Mouse (Mus musculus) midbrain, embryonic 16.5 days (tissue): ENCODE data around the gene Cntn5. TPM values are rescaled to one million over a fixed set of nuclear protein-coding genes. Genes with fewer than 3 reads are reported as not detected.

Experiments used
- ATAC-seq: fragments of 200-750 bp; cut with Nextera tagmentation; 2 replicates; pipeline ENCODE4 v1.8.0; 2017; ENCODE audit warnings: moderate TSS enrichment
- H3K27ac ChIP-seq: fragments of 300-500 bp; sonication (generic); 2 replicates; pipeline ENCODE4 v1.5.1; 2014; ENCODE audit warnings: mild to moderate bottlenecking, low read length, mixed read lengths
- H3K27me3 ChIP-seq: fragments of 300-500 bp; sonication (generic); 2 replicates; pipeline ENCODE4 v1.6.1; 2014; ENCODE audit warnings: low read depth, low read length, mixed read lengths; ENCODE audit not compliant: control insufficient read depth, insufficient read depth
- H3K36me3 ChIP-seq: fragments of 300-500 bp; sonication (generic); 2 replicates; pipeline ENCODE4 v1.6.1; 2014; ENCODE audit warnings: mild to moderate bottlenecking, low read length, moderate library complexity, mixed read lengths; ENCODE audit not compliant: control insufficient read depth, insufficient read depth
- H3K4me1 ChIP-seq: fragments of 300-500 bp; sonication (generic); 2 replicates; pipeline ENCODE4 v1.6.1; 2014; ENCODE audit warnings: mild to moderate bottlenecking, low read length, mixed read lengths; ENCODE audit not compliant: control insufficient read depth, insufficient read depth
- H3K4me2 ChIP-seq: fragments of 300-500 bp; sonication (generic); 2 replicates; pipeline ENCODE4 v1.6.1; 2014; ENCODE audit warnings: mild to moderate bottlenecking, low read length, mixed read lengths
- H3K4me3 ChIP-seq: fragments of 300-500 bp; sonication (generic); 2 replicates; pipeline ENCODE4 v1.5.1; 2014; ENCODE audit warnings: low read depth, mild to moderate bottlenecking, low read length, moderate library complexity, mixed read lengths
- H3K9ac ChIP-seq: fragments of 300-500 bp; sonication (generic); 2 replicates; pipeline ENCODE4 v1.6.1; 2014; ENCODE audit warnings: low read depth, low read length, mixed read lengths
- H3K9me3 ChIP-seq: fragments of 300-500 bp; sonication (generic); replicated peaks from 2 replicates; pipeline ENCODE4 v1.6.1; 2014; ENCODE audit warnings: mild to moderate bottlenecking, low read length, mixed read lengths; ENCODE audit not compliant: control insufficient read depth, poor library complexity, severe bottlenecking
- WGBS: fragments of 180-500 bp; shearing (Covaris S2); extraction: QIAGEN DNeasy Blood & Tissue Kit; methylation state at CpG from one replicate; pipeline ENCODE4 v1.1.7; 2014; 5-methylcytosine and 5-hydroxymethylcytosine counted together
- polyA plus RNA-seq: library from polyadenylated mRNA; unstranded; fragments of >200 nt; fragmentation: Nextera tagmentation; extraction: Ambion mirVana; gene quantifications from 2 replicates; pipeline ENCODE4 v1.2.1, GENCODE M21; 2015

Cntn5 gene
- polyA plus RNA-seq, 1 experiment from 2014 or later, result 25.4 TPM

- H3K27ac ChIP-seq, result no peak overlapping the region
- H3K4me3 ChIP-seq, result no peak overlapping the region
- H3K27me3 ChIP-seq, result no peaks in the 10 kb centered on the region
- no peaks in the 10 kb centered on the region for H3K4me1 ChIP-seq
- no peaks in the 10 kb centered on the region for H3K36me3 ChIP-seq
- ATAC-seq, result peak; percentile 64; the same call in 1 of the 2 replicates
- no peaks in the 10 kb centered on the region for H3K9me3 ChIP-seq
- H3K9ac ChIP-seq, result no peak overlapping the region
- no peak overlapping the region for H3K4me2 ChIP-seq
Observed at GRCm38 (mm10) chr9:9707766-9708165, 1196.8 kb downstream of the Cntn5 start.

GRCm38 (mm10) chr9:9705180-9705579 lies 1199.4 kb downstream of the Cntn5 start:
- 86% methylated on average over 1 of the region's 1 CpGs for WGBS
- Histone ChIP-seq H3K27ac (no peak overlapping the region), H3K9me3 (no peaks in the 10 kb centered on the region), H3K9ac (no peak overlapping the region), H3K4me2 (no peak overlapping the region), H3K36me3 (no peaks in the 10 kb centered on the region), H3K4me1 (no peaks in the 10 kb centered on the region), H3K4me3 (no peak overlapping the region), H3K27me3 (no peaks in the 10 kb centered on the region)
- ATAC-seq, result no peak

- H3K4me1 ChIP-seq, result no peaks in the 10 kb centered on the region
- no peak overlapping the region for H3K4me3 ChIP-seq
- H3K36me3 ChIP-seq, result no peaks in the 10 kb centered on the region
- H3K4me2 ChIP-seq, result no peak overlapping the region
- H3K9ac ChIP-seq, result no peak overlapping the region
- H3K9me3 ChIP-seq, result no peaks in the 10 kb centered on the region
- no peaks in the 10 kb centered on the region for H3K27me3 ChIP-seq
- 59% methylated on average over 3 of the region's 3 CpGs for WGBS
- no peak overlapping the region for H3K27ac ChIP-seq
- ATAC-seq, result no peak
Observed at GRCm38 (mm10) chr9:9696636-9697035, 1207.9 kb downstream of the Cntn5 start.

- H3K9ac ChIP-seq, result no peak overlapping the region
- no peaks in the 10 kb centered on the region for H3K36me3 ChIP-seq
Observed at GRCm38 (mm10) chr9:9682348-9682884, 1222.2 kb downstream of the Cntn5 start.

GRCm38 (mm10) chr9:9676078-9676477 lies 1228.5 kb downstream of the Cntn5 start:
- Histone ChIP-seq H3K9ac (no peak overlapping the region), H3K27me3 (peaks cover 3% of the 10 kb centered on the region; the same call in 1 of the 2 replicates), H3K36me3 (no peaks in the 10 kb centered on the region), H3K4me1 (peaks cover 3% of the 10 kb centered on the region; the same call in 1 of the 2 replicates), H3K9me3 (no peaks in the 10 kb centered on the region), H3K4me3 (no peak overlapping the region), H3K27ac (no peak overlapping the region), H3K4me2 (no peak overlapping the region)
- no peak for ATAC-seq
- WGBS, result 86% methylated on average over 4 of the region's 4 CpGs

More at GRCm38 (mm10) chr9:9682348-9682884, 1222.2 kb downstream of the Cntn5 start:
- no peak for ATAC-seq
- Histone ChIP-seq H3K27me3 (no peaks in the 10 kb centered on the region), H3K4me1 (no peaks in the 10 kb centered on the region), H3K4me3 (no peak overlapping the region), H3K27ac (no peak overlapping the region), H3K9me3 (no peaks in the 10 kb centered on the region), H3K4me2 (no peak overlapping the region)
- 44% methylated on average over 5 of the region's 5 CpGs for WGBS

- WGBS, result 96% methylated on average over 5 of the region's 5 CpGs
- ATAC-seq, result no peak
- no peak overlapping the region for H3K9ac ChIP-seq
- peaks cover 3% of the 10 kb centered on the region; the same call in 1 of the 2 replicates for H3K27me3 ChIP-seq
- H3K4me1 ChIP-seq, result peaks cover 3% of the 10 kb centered on the region; the same call in 1 of the 2 replicates
- no peak overlapping the region for H3K27ac ChIP-seq
- H3K4me2 ChIP-seq, result no peak overlapping the region
- no peak overlapping the region for H3K4me3 ChIP-seq
- no peaks in the 10 kb centered on the region for H3K36me3 ChIP-seq
- no peaks in the 10 kb centered on the region for H3K9me3 ChIP-seq
Observed at GRCm38 (mm10) chr9:9674531-9674930, 1230.0 kb downstream of the Cntn5 start.

GRCm38 (mm10) chr9:9673277-9674049 lies 1231.1 kb downstream of the Cntn5 start:
- 0 out of 2 replicates have a peak overlapping the region, but pooled peaks have one; percentile 11 for H3K27ac ChIP-seq
- H3K4me1 ChIP-seq, result peaks cover 3% of the 10 kb centered on the region; the same call in 1 of the 2 replicates
- ATAC-seq, result peak; percentile 92
- no peak overlapping the region for H3K9ac ChIP-seq
- 8% methylated on average over 13 of the region's 13 CpGs for WGBS
- H3K4me2 ChIP-seq, result peak overlapping the region; percentile 25; the same call in 1 of the 2 replicates
- peaks cover 3% of the 10 kb centered on the region; the same call in 1 of the 2 replicates for H3K27me3 ChIP-seq
- H3K4me3 ChIP-seq, result no peak overlapping the region
- H3K9me3 ChIP-seq, result no peaks in the 10 kb centered on the region
- no peaks in the 10 kb centered on the region for H3K36me3 ChIP-seq

GRCm38 (mm10) chr9:9653463-9653862 lies 1251.1 kb downstream of the Cntn5 start:
- WGBS, result 89% methylated on average over 3 of the region's 3 CpGs
- H3K9ac ChIP-seq, result no peak overlapping the region
- no peaks in the 10 kb centered on the region for H3K4me1 ChIP-seq
- H3K4me3 ChIP-seq, result no peak overlapping the region
- ATAC-seq, result no peak
- H3K36me3 ChIP-seq, result no peaks in the 10 kb centered on the region
- no peaks in the 10 kb centered on the region for H3K27me3 ChIP-seq
- H3K27ac ChIP-seq, result no peak overlapping the region
- no peak overlapping the region for H3K4me2 ChIP-seq
- no peaks in the 10 kb centered on the region for H3K9me3 ChIP-seq

GRCm38 (mm10) chr9:9647361-9647760 lies 1257.2 kb downstream of the Cntn5 start:
- Histone ChIP-seq H3K9me3 (no peaks in the 10 kb centered on the region), H3K27ac (no peak overlapping the region), H3K4me3 (no peak overlapping the region), H3K4me2 (no peak overlapping the region), H3K4me1 (no peaks in the 10 kb centered on the region), H3K27me3 (no peaks in the 10 kb centered on the region), H3K36me3 (no peaks in the 10 kb centered on the region), H3K9ac (no peak overlapping the region)
- 77% methylated on average over 3 of the region's 3 CpGs for WGBS
- ATAC-seq, result no peak
